Mouse (Mus musculus) olfactory bulb, adult 2 months (tissue): ENCODE results near the gene Ncl.

Source experiments
- CTCF ChIP-seq: fragments of 200-500 bp; IDR thresholded peaks from 2 replicates; pipeline ENCODE4 v1.5.1; 2012; ENCODE audit warnings: low read depth, mild to moderate bottlenecking, low read length, moderate library complexity; ENCODE audit not compliant: insufficient read depth
- POLR2A ChIP-seq: fragments of 200-500 bp; IDR thresholded peaks from 2 replicates; pipeline ENCODE4 v1.6.1; 2012; ENCODE audit warnings: mild to moderate bottlenecking, low read depth, low read length, moderate library complexity; ENCODE audit not compliant: insufficient read depth

DNA sequence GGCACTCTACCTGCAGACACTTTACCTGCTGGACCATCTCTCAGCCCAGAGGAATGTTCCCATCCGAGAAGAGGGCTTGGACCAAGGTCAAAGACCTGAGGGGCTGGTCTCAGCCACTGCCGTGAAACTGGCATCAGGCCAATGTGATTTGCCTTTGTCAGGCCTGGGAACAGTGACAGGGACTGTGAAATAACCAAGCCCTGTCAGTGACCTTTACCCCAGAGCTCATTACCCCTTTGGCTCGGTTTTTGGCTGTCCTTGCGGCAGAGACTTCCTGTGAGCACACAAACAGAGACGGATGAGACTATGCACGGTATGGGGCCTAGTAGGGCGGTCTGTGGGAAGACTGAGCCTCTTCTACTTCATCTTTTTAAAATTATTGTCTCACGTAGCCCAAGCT lies 47.7 kb upstream of the Ncl start:
- no peak for TF ChIP-seq CTCF
- TF ChIP-seq POLR2A: no peak
